Mouse (Mus musculus): ENCODE data around the gene Synpo2l. TPM values are rescaled to one million over a fixed set of nuclear protein-coding genes. Genes with fewer than 3 reads are reported as not detected.

The Synpo2l gene
- polyA plus RNA-seq, 1 experiment from 2014 or later, result 0.32 TPM

DNA sequence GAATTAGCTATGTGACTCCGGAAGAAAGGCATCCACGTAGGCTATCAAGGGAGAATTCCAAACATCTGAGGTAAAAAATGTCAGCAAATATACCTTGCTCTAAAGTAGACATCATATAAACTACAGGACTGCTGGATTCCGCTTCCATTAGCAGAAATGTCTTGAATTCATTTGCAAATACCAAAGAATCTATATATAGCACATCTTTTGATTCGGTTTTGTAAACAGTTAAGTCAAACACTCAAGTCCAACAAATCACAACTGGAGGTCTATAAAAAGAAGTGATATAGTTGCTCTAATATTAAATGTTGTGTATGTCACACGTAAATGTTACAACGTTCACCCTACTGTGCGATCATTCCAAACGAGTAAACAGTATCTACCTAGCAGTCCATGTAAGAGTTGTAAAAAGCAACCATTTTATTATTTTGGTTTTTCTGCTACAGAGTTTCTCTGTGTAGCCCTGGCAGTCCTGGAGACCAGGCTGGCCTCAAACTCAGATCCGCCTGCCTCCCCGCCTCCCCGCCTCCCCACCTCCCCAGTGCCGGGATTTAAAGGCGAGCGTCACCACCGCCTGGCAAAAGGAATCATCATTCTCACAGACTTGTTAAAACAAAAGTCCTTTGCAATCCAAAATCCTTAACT is 34.1 kb upstream of the Synpo2l start:
- H3K4me1 ChIP-seq (replicated peaks; ENCODE audit: insufficient read depth, low read length), result peaks cover 13% of the 10 kb centered on the region
- 6% methylated on average over 15 of the region's 15 CpGs for WGBS

DNA sequence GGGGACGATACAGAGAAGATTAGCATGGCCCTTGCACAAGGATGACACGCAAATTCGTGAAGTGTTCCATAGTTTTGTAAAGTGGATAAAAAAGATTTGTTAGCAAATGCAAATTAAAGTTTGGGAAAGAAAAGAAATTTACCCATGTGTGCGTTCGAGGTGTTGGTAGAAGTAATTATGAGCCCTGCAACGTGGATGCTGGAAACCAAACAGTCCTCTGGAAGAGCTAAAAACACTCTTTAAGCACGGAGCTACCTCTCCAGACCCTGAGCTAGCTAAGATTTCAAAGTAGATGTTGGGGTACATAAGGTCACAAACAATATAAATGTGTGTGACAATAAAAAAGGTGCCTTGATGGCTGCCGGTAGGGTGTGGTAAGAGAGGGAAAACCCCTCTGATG is 33.4 kb upstream of the Synpo2l start:
- H3K27ac ChIP-seq, result no peak overlapping the region
- peak overlapping the region; percentile 19; the same call in 1 of the 2 replicates for H3K9ac ChIP-seq (ENCODE audit: low read depth, low read length)
- H3K27me3 ChIP-seq (ENCODE audit: insufficient read depth, low read length), result no peaks in the 10 kb centered on the region
- peaks cover 17% of the 10 kb centered on the region for H3K4me1 ChIP-seq (replicated peaks; ENCODE audit: insufficient read depth, low read length)
- peak overlapping the region; percentile 80; the same call in 1 of the 2 replicates for H3K4me3 ChIP-seq (replicated peaks; ENCODE audit: low read depth, low read length)
- DNase-seq (ENCODE audit: low spot score), result no peak
- 0 out of 2 replicates have a peak, but pooled peaks cover 4% of the 10 kb centered on the region for H3K36me3 ChIP-seq (ENCODE audit: insufficient read depth, low read length)
- no peaks in the 10 kb centered on the region for H3K9me3 ChIP-seq (replicated peaks; ENCODE audit: low read length)
- peak overlapping the region; percentile 69 for H3K4me2 ChIP-seq (ENCODE audit: low read length)
- 71% methylated on average over 8 of the region's 8 CpGs for WGBS
- TF ChIP-seq CTCF (IDR thresholded peaks at IDR 0.05; ENCODE audit: low read depth), result no peak
- no peak for ATAC-seq (replicated peaks; ENCODE audit: low FRiP score, low read depth)

More for the DNA sequence above, 34.1 kb upstream of the Synpo2l start:
- Histone ChIP-seq H3K27ac (peak overlapping the region; percentile 90), H3K27me3 (ENCODE audit: insufficient read depth, low read length) (no peaks in the 10 kb centered on the region), H3K9ac (ENCODE audit: low read depth, low read length) (peak overlapping the region; percentile 80), H3K4me3 (replicated peaks; ENCODE audit: low read depth, low read length) (peak overlapping the region; percentile 80), H3K9me3 (replicated peaks; ENCODE audit: low read length) (no peaks in the 10 kb centered on the region), H3K4me2 (ENCODE audit: low read length) (peak overlapping the region; percentile 69), H3K36me3 (ENCODE audit: insufficient read depth, low read length) (0 out of 2 replicates have a peak, but pooled peaks cover 4% of the 10 kb centered on the region)
- DNase-seq (ENCODE audit: low spot score) (peak; percentile 18), ATAC-seq (replicated peaks; ENCODE audit: low FRiP score, low read depth) (peak; percentile 33; the same call in 1 of the 2 replicates)
- TF ChIP-seq CTCF (IDR thresholded peaks at IDR 0.05; ENCODE audit: low read depth), result no peak

- 0 out of 2 replicates have a peak, but pooled peaks cover 4% of the 10 kb centered on the region for H3K36me3 ChIP-seq (ENCODE audit: insufficient read depth, low read length)
- H3K9me3 ChIP-seq (replicated peaks; ENCODE audit: low read length), result no peaks in the 10 kb centered on the region
- DNase-seq (ENCODE audit: low spot score) (no peak), ATAC-seq (replicated peaks; ENCODE audit: low FRiP score, low read depth) (no peak)
- no peak overlapping the region for H3K9ac ChIP-seq (ENCODE audit: low read depth, low read length)
- H3K4me3 ChIP-seq (replicated peaks; ENCODE audit: low read depth, low read length), result no peak overlapping the region
- 81% methylated on average over 3 of the region's 3 CpGs for WGBS
- H3K4me1 ChIP-seq (replicated peaks; ENCODE audit: insufficient read depth, low read length), result peaks cover 25% of the 10 kb centered on the region
- no peaks in the 10 kb centered on the region for H3K27me3 ChIP-seq (ENCODE audit: insufficient read depth, low read length)
- H3K27ac ChIP-seq, result no peak overlapping the region
- no peak overlapping the region for H3K4me2 ChIP-seq (ENCODE audit: low read length)
- no peak for TF ChIP-seq CTCF (IDR thresholded peaks at IDR 0.05; ENCODE audit: low read depth)
Measured at GRCm38 (mm10) chr14:20700362-20700761, 32.2 kb upstream of the Synpo2l start.

DNA sequence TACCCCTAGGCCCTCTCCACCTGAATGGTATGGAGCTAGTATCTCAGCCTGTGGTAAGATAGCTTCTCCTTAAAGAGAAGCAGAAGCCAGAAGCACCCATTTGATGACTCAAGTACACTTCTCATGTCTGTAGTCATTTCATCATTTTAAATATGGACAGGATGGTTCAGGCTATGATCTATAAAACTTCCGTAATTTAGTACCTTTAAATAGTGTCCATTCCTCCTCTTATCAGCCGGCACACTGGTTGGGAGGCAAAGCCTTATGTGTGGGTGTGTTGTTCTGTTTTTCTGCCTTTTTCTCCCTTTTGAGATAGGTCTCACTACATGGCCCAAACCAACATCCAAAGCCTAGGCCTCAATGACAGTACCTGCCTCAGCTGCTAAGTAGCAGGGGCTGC is 30.4 kb upstream of the Synpo2l start:
- DNase-seq (ENCODE audit: low spot score), result no peak
- H3K4me1 ChIP-seq (replicated peaks; ENCODE audit: insufficient read depth, low read length), result peaks cover 30% of the 10 kb centered on the region
- H3K9ac ChIP-seq (ENCODE audit: low read depth, low read length), result no peak overlapping the region
- H3K27ac ChIP-seq, result no peak overlapping the region
- H3K9me3 ChIP-seq (replicated peaks; ENCODE audit: low read length), result no peaks in the 10 kb centered on the region
- no peaks in the 10 kb centered on the region for H3K27me3 ChIP-seq (ENCODE audit: insufficient read depth, low read length)
- WGBS, result 75% methylated on average over 2 of the region's 2 CpGs
- TF ChIP-seq CTCF (IDR thresholded peaks at IDR 0.05; ENCODE audit: low read depth), result no peak
- H3K36me3 ChIP-seq (ENCODE audit: insufficient read depth, low read length), result peaks cover 9% of the 10 kb centered on the region; the same call in 1 of the 2 replicates
- no peak overlapping the region for H3K4me2 ChIP-seq (ENCODE audit: low read length)
- no peak for ATAC-seq (replicated peaks; ENCODE audit: low FRiP score, low read depth)
- H3K4me3 ChIP-seq (replicated peaks; ENCODE audit: low read depth, low read length), result no peak overlapping the region

DNA sequence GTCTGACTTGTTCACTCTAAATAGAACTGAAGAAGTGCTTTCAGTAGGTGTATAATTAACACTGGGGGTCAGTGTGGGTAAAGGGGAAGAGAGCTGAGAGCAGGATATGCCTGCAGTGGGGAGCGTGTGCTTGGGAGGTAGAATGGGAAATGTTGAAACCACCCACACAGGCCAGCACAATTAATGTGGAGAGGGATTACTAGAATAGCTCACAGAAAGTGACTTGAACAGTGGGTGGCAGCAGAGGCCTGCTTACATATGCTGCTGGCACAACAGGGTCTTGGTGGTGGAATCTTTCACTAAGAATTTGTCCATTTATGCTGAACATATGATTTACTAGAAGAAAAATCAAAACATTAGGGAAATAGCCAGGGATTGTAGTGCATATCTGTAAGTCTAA is 28.8 kb upstream of the Synpo2l start:
- 4% methylated on average over 1 of the region's 1 CpGs for WGBS
- Histone ChIP-seq H3K27ac (no peak overlapping the region), H3K27me3 (ENCODE audit: insufficient read depth, low read length) (no peaks in the 10 kb centered on the region), H3K36me3 (ENCODE audit: insufficient read depth, low read length) (peaks cover 22% of the 10 kb centered on the region), H3K9me3 (replicated peaks; ENCODE audit: low read length) (no peaks in the 10 kb centered on the region), H3K4me2 (ENCODE audit: low read length) (peak overlapping the region; percentile 85), H3K9ac (ENCODE audit: low read depth, low read length) (no peak overlapping the region), H3K4me1 (replicated peaks; ENCODE audit: insufficient read depth, low read length) (peaks cover 29% of the 10 kb centered on the region), H3K4me3 (replicated peaks; ENCODE audit: low read depth, low read length) (peak overlapping the region; percentile 92; the same call in 1 of the 2 replicates)
- DNase-seq (ENCODE audit: low spot score) (peak; percentile 87), ATAC-seq (replicated peaks; ENCODE audit: low FRiP score, low read depth) (no peak)
- peak; percentile 72 for TF ChIP-seq CTCF (IDR thresholded peaks at IDR 0.05; ENCODE audit: low read depth)

- peak overlapping the region; percentile 92 for H3K9ac ChIP-seq (ENCODE audit: low read depth, low read length)
- H3K9me3 ChIP-seq (replicated peaks; ENCODE audit: low read length), result no peaks in the 10 kb centered on the region
- peaks cover 32% of the 10 kb centered on the region for H3K36me3 ChIP-seq (ENCODE audit: insufficient read depth, low read length)
- no peak for TF ChIP-seq CTCF (IDR thresholded peaks at IDR 0.05; ENCODE audit: low read depth)
- no peak for DNase-seq (ENCODE audit: low spot score)
- H3K4me1 ChIP-seq (replicated peaks; ENCODE audit: insufficient read depth, low read length), result peaks cover 24% of the 10 kb centered on the region; the same call in 1 of the 2 replicates
- H3K27ac ChIP-seq, result peak overlapping the region; percentile 99
- 7% methylated on average over 27 of the region's 27 CpGs for WGBS
- H3K4me2 ChIP-seq (ENCODE audit: low read length), result peak overlapping the region; percentile 85
- no peaks in the 10 kb centered on the region for H3K27me3 ChIP-seq (ENCODE audit: insufficient read depth, low read length)
- peak overlapping the region; percentile 92 for H3K4me3 ChIP-seq (replicated peaks; ENCODE audit: low read depth, low read length)
- no peak for ATAC-seq (replicated peaks; ENCODE audit: low FRiP score, low read depth)
Measured at GRCm38 (mm10) chr14:20695761-20696520, 27.8 kb upstream of the Synpo2l start.
